Mouse (Mus musculus): ENCODE data around the gene Laptm4a.
A peak's percentile ranks its signal among the peaks of the same experiment; 100 is the strongest.

Laptm4a gene

GRCm38 (mm10) chr12:8921394-8922368, at the start of gene Laptm4a:
Laptm4a (plus strand) TSS chr12:8921664.
- DNase-seq: peak; percentile 99

- no peak for DNase-seq
Measured at GRCm38 (mm10) chr12:8875583-8875982, 45.9 kb upstream of the Laptm4a start.

GRCm38 (mm10) chr12:8876865-8877264, 44.6 kb upstream of the Laptm4a start:
- peak; percentile 84 for DNase-seq

GRCm38 (mm10) chr12:8877413-8877812, 44.1 kb upstream of the Laptm4a start:
- DNase-seq: peak; percentile 34

- no peak for DNase-seq
Measured at GRCm38 (mm10) chr12:8878752-8879151, 42.7 kb upstream of the Laptm4a start.

GRCm38 (mm10) chr12:8879389-8879788, 42.1 kb upstream of the Laptm4a start:
- no peak for DNase-seq

- peak; percentile 52 for DNase-seq
Measured at GRCm38 (mm10) chr12:8881736-8882135, 39.7 kb upstream of the Laptm4a start.

- no peak for DNase-seq
Measured at GRCm38 (mm10) chr12:8882376-8882775, 39.1 kb upstream of the Laptm4a start.

GRCm38 (mm10) chr12:8884426-8885145, 36.9 kb upstream of the Laptm4a start:
- DNase-seq: no peak

- no peak for DNase-seq
Measured at GRCm38 (mm10) chr12:8885146-8885543, 36.3 kb upstream of the Laptm4a start.

GRCm38 (mm10) chr12:8885950-8886349, 35.5 kb upstream of the Laptm4a start:
- DNase-seq: no peak

- no peak for DNase-seq
Measured at GRCm38 (mm10) chr12:8888445-8888844, 33.0 kb upstream of the Laptm4a start.

- DNase-seq: peak; percentile 57
Measured at GRCm38 (mm10) chr12:8889117-8889665, 32.3 kb upstream of the Laptm4a start.

- no peak for DNase-seq
Measured at GRCm38 (mm10) chr12:8892876-8893532, 28.5 kb upstream of the Laptm4a start.

- DNase-seq: no peak
Measured at GRCm38 (mm10) chr12:8897140-8897539, 24.3 kb upstream of the Laptm4a start.

- DNase-seq: no peak
Measured at GRCm38 (mm10) chr12:8898879-8899785, 22.3 kb upstream of the Laptm4a start.

- DNase-seq: no peak
Measured at GRCm38 (mm10) chr12:8900107-8900698, 21.3 kb upstream of the Laptm4a start.

- no peak for DNase-seq
Measured at GRCm38 (mm10) chr12:8900919-8901663, 20.4 kb upstream of the Laptm4a start.

- no peak for DNase-seq
Measured at GRCm38 (mm10) chr12:8901934-8902333, 19.5 kb upstream of the Laptm4a start.

- DNase-seq: no peak
Measured at GRCm38 (mm10) chr12:8902479-8902878, 19.0 kb upstream of the Laptm4a start.
